Mouse (Mus musculus): ENCODE measurements around the gene Sfi1. TPM values are rescaled to one million over a fixed set of nuclear protein-coding genes. Genes with fewer than 3 reads are reported as not detected.
"Not testable (repeated sequence)": the region's sequence is repeated elsewhere in the genome, so short reads cannot be mapped to it uniquely, and the experiment has no call there.

Gene Sfi1
- total and polyA plus RNA-seq, 2 experiments from 2014 or later = 8.7 to 22.8 TPM

GRCm38 (mm10) chr11:3206783-3207182, 13.5 kb upstream of the Sfi1 start:
- no peak overlapping the region for H3K4me3 ChIP-seq (ENCODE audit: low read depth, low read length)
- 97% methylated on average over 3 of the region's 3 CpGs for WGBS
- no peaks in the 10 kb centered on the region for H3K9me3 ChIP-seq (ENCODE audit: low read length)
- no peaks in the 10 kb centered on the region for H3K4me1 ChIP-seq (ENCODE audit: insufficient read depth)
- TF ChIP-seq CTCF (IDR thresholded peaks at IDR 0.05; ENCODE audit: low read depth) = no peak
- DNase-seq (no peak), ATAC-seq (no peak)
- peaks cover 31% of the 10 kb centered on the region for H3K36me3 ChIP-seq (ENCODE audit: insufficient read depth)
- no peak overlapping the region for H3K4me2 ChIP-seq (ENCODE audit: low read depth)
- no peak overlapping the region for H3K9ac ChIP-seq
- H3K27me3 ChIP-seq (ENCODE audit: insufficient read depth, low read length) = no peaks in the 10 kb centered on the region
- H3K27ac ChIP-seq (ENCODE audit: low read depth, low read length) = no peak overlapping the region

GRCm38 (mm10) chr11:3205207-3205606, 11.9 kb upstream of the Sfi1 start:
- Histone ChIP-seq H3K4me2 (ENCODE audit: low read depth) (no peak overlapping the region), H3K27me3 (ENCODE audit: insufficient read depth, low read length) (no peaks in the 10 kb centered on the region), H3K9ac (no peak overlapping the region), H3K27ac (ENCODE audit: low read depth, low read length) (no peak overlapping the region), H3K36me3 (ENCODE audit: insufficient read depth) (peaks cover 31% of the 10 kb centered on the region), H3K9me3 (ENCODE audit: low read length) (no peaks in the 10 kb centered on the region), H3K4me3 (ENCODE audit: low read depth, low read length) (no peak overlapping the region), H3K4me1 (ENCODE audit: insufficient read depth) (no peaks in the 10 kb centered on the region)
- no peak for DNase-seq
- no peak for ATAC-seq
- no peak for TF ChIP-seq CTCF (IDR thresholded peaks at IDR 0.05; ENCODE audit: low read depth)
- 91% methylated on average over 3 of the region's 3 CpGs for WGBS

DNA sequence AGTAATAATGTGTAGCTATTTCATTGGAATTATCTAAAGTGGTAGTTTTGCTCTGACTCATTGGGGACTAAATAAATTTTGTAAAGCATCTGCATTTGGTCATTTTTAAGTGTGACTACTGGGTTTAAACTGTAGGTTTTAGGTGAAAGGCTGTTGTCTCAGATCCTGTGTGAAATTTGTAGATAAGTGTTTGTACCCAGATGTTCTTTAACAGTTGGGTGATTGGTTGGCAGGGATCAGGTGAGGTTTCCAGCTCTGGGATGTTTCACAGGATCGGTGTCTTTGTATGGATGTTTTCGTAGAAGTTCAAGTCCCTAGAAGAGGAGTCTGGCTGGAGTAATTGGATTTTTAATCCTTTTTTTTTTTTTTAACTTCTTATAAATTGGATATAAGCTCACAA, 10.5 kb upstream of the Sfi1 start:
- no peak overlapping the region; the same call in 1 of the 2 replicates for H3K4me3 ChIP-seq (ENCODE audit: low read depth, low read length)
- H3K4me2 ChIP-seq (ENCODE audit: low read depth) = peak overlapping the region; percentile 41
- H3K36me3 ChIP-seq (ENCODE audit: insufficient read depth) = peaks cover 26% of the 10 kb centered on the region
- WGBS = 85% methylated on average over 2 of the region's 2 CpGs
- H3K4me1 ChIP-seq (ENCODE audit: insufficient read depth) = no peaks in the 10 kb centered on the region
- no peak overlapping the region for H3K27ac ChIP-seq (ENCODE audit: low read depth, low read length)
- DNase-seq = no peak
- ATAC-seq = no peak
- H3K9ac ChIP-seq = no peak overlapping the region
- TF ChIP-seq CTCF (IDR thresholded peaks at IDR 0.05; ENCODE audit: low read depth) = no peak
- no peaks in the 10 kb centered on the region for H3K9me3 ChIP-seq (ENCODE audit: low read length)
- no peaks in the 10 kb centered on the region for H3K27me3 ChIP-seq (ENCODE audit: insufficient read depth, low read length)

GRCm38 (mm10) chr11:3202781-3203441, 9.6 kb upstream of the Sfi1 start:
- Histone ChIP-seq H3K4me3 (ENCODE audit: low read depth, low read length) (peak overlapping the region; percentile 38), H3K4me1 (ENCODE audit: insufficient read depth) (no peaks in the 10 kb centered on the region), H3K9me3 (ENCODE audit: low read length) (no peaks in the 10 kb centered on the region), H3K4me2 (ENCODE audit: low read depth) (peak overlapping the region; percentile 41), H3K27ac (ENCODE audit: low read depth, low read length) (peak overlapping the region; percentile 55; the same call in 1 of the 2 replicates), H3K36me3 (ENCODE audit: insufficient read depth) (peaks cover 20% of the 10 kb centered on the region), H3K27me3 (ENCODE audit: insufficient read depth, low read length) (no peaks in the 10 kb centered on the region), H3K9ac (peak overlapping the region; percentile 41)
- DNase-seq (no peak), ATAC-seq (no peak)
- under 1% methylated on average over 36 of the region's 57 CpGs for WGBS
- TF ChIP-seq CTCF (IDR thresholded peaks at IDR 0.05; ENCODE audit: low read depth) = no peak

DNA sequence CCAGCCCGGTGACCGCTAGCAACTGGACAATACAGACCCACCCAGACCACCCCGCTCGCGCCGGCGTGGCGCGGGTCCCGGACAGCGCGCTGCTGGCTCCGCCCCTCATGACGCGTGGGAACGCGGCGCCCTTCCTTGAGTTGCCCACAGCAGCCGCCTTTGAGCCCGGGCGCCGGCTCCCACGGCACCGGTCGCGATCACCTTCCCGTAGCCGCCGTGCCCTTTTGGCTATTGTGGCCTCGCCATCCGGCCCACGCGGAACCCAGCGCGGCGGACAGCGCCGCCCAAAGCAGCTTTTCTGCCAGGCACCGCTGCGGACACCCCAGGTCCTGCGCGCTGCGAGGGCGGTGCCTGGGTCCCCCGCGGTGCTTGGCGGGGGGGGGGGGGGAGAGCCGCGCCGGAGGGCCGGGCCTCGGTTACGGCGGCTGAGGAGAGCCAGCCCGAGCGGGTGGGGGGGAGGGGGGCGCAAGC, 9.0 kb upstream of the Sfi1 start, which contains the start of gene Eif4enif1:
Eif4enif1 (plus strand) TSS at position 162 of the 471 bp plus-strand sequence.
- DNase-seq (peak; percentile 94), ATAC-seq (peak; percentile 91)
- under 1% methylated on average over 33 of the region's 57 CpGs for WGBS
- H3K27ac ChIP-seq (ENCODE audit: low read depth, low read length) = peak within 1 kb of the TSS; percentile 55
- H3K27me3 ChIP-seq (ENCODE audit: insufficient read depth, low read length) = no peaks in the 10 kb centered on the region
- TF ChIP-seq CTCF (IDR thresholded peaks at IDR 0.05; ENCODE audit: low read depth) = no peak
- peak within 1 kb of the TSS; percentile 41 for H3K4me2 ChIP-seq (ENCODE audit: low read depth)
- peak within 1 kb of the TSS; percentile 41 for H3K9ac ChIP-seq
- H3K9me3 ChIP-seq (ENCODE audit: low read length) = no peaks in the 10 kb centered on the region
- H3K36me3 ChIP-seq (ENCODE audit: insufficient read depth) = peaks cover 17% of the 10 kb centered on the region
- H3K4me3 ChIP-seq (ENCODE audit: low read depth, low read length) = peak within 1 kb of the TSS; percentile 38
- no peaks in the 10 kb centered on the region for H3K4me1 ChIP-seq (ENCODE audit: insufficient read depth)

GRCm38 (mm10) chr11:3201326-3202230, 8.3 kb upstream of the Sfi1 start:
- peak overlapping the region; percentile 38 for H3K4me3 ChIP-seq (ENCODE audit: low read depth, low read length)
- WGBS = 5% methylated on average over 16 of the region's 16 CpGs
- no peaks in the 10 kb centered on the region for H3K27me3 ChIP-seq (ENCODE audit: insufficient read depth, low read length)
- H3K9me3 ChIP-seq (ENCODE audit: low read length) = no peaks in the 10 kb centered on the region
- DNase-seq = no peak
- peaks cover 10% of the 10 kb centered on the region for H3K36me3 ChIP-seq (ENCODE audit: insufficient read depth)
- H3K27ac ChIP-seq (ENCODE audit: low read depth, low read length) = no peak overlapping the region
- H3K4me2 ChIP-seq (ENCODE audit: low read depth) = peak overlapping the region; percentile 27
- no peaks in the 10 kb centered on the region for H3K4me1 ChIP-seq (ENCODE audit: insufficient read depth)
- no peak for TF ChIP-seq CTCF (IDR thresholded peaks at IDR 0.05; ENCODE audit: low read depth)
- ATAC-seq = no peak; the same call in 1 of the 2 replicates
- peak overlapping the region; percentile 41; the same call in 1 of the 2 replicates for H3K9ac ChIP-seq

DNA sequence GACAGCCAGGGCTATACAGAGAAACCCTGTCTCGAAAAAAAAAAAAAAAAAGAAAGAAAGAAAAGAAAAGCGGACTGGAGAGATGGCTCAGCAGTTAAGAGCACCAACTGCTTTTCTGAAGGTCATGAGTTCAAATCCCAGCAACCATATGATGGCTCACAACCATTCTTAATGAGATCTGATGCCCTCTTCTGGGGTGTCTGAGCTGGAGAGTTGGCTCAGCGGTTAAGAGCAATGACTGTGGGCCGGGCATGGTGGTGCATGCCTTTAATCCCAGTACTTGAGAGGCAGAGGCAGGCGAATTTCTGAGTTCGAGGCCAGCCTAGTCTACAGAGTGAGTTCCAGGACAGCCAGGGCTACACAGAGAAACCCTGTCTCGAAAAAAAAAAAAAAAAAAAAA, 7.4 kb upstream of the Sfi1 start:
- 90% methylated on average over 7 of the region's 7 CpGs for WGBS
- H3K9me3 ChIP-seq (ENCODE audit: low read length); H3K27ac ChIP-seq (ENCODE audit: low read depth, low read length); H3K27me3 ChIP-seq (ENCODE audit: insufficient read depth, low read length); H3K4me1 ChIP-seq (ENCODE audit: insufficient read depth); H3K4me3 ChIP-seq (ENCODE audit: low read depth, low read length); H3K4me2 ChIP-seq (ENCODE audit: low read depth); DNase-seq; H3K9ac ChIP-seq; ATAC-seq; H3K36me3 ChIP-seq (ENCODE audit: insufficient read depth): not testable (repeated sequence)

GRCm38 (mm10) chr11:3182707-3183106, 10.6 kb downstream of the Sfi1 start:
- ATAC-seq; H3K4me1 ChIP-seq (ENCODE audit: insufficient read depth); H3K27ac ChIP-seq (ENCODE audit: low read depth, low read length); H3K4me2 ChIP-seq (ENCODE audit: low read depth); H3K4me3 ChIP-seq (ENCODE audit: low read depth, low read length); H3K9ac ChIP-seq; DNase-seq; H3K27me3 ChIP-seq (ENCODE audit: insufficient read depth, low read length); H3K9me3 ChIP-seq (ENCODE audit: low read length); H3K36me3 ChIP-seq (ENCODE audit: insufficient read depth): not testable (repeated sequence)
- WGBS = 90% methylated on average over 1 of the region's 1 CpGs

GRCm38 (mm10) chr11:3181971-3182370, 11.3 kb downstream of the Sfi1 start:
- H3K27ac ChIP-seq (ENCODE audit: low read depth, low read length); H3K4me1 ChIP-seq (ENCODE audit: insufficient read depth); H3K36me3 ChIP-seq (ENCODE audit: insufficient read depth); H3K4me2 ChIP-seq (ENCODE audit: low read depth); H3K9me3 ChIP-seq (ENCODE audit: low read length); H3K9ac ChIP-seq; H3K4me3 ChIP-seq (ENCODE audit: low read depth, low read length); DNase-seq; H3K27me3 ChIP-seq (ENCODE audit: insufficient read depth, low read length); ATAC-seq: not testable (repeated sequence)
- WGBS = 39% methylated on average over 1 of the region's 1 CpGs

Data from forebrain, postnatal 0 days (tissue).